Mouse (Mus musculus) kidney, adult 2 months (tissue): Measurements from ENCODE around the gene Atg101. TPM values are rescaled to one million over a fixed set of nuclear protein-coding genes. Genes with fewer than 3 reads are reported as not detected.

Source experiments
- DNase-seq: peaks from one replicate; pipeline ENCODE4 v3.0.0; 2021
- H3K27ac ChIP-seq: fragments of 200-500 bp; 2 replicates; pipeline ENCODE4 v1.5.1; 2012; ENCODE audit warnings: low read depth, low read length, control low read depth, inconsistent platforms; ENCODE audit not compliant: insufficient read depth
- H3K27me3 ChIP-seq: fragments of 200-500 bp; replicated peaks from 2 replicates; pipeline ENCODE4 v1.6.1; 2012; ENCODE audit warnings: mild to moderate bottlenecking, moderate library complexity, low read length, inconsistent platforms; ENCODE audit not compliant: control insufficient read depth, insufficient read depth
- H3K36me3 ChIP-seq: fragments of 200-500 bp; 2 replicates; pipeline ENCODE4 v1.6.1; 2012; ENCODE audit warnings: mild to moderate bottlenecking, moderate library complexity, low read length, inconsistent platforms; ENCODE audit not compliant: control insufficient read depth, insufficient read depth
- H3K4me1 ChIP-seq: fragments of 200-500 bp; 2 replicates; pipeline ENCODE4 v1.6.1; 2011; ENCODE audit warnings: low read length; ENCODE audit not compliant: control insufficient read depth, insufficient read depth
- H3K4me3 ChIP-seq: fragments of 200-500 bp; 2 replicates; pipeline ENCODE4 v1.5.1; 2011; ENCODE audit warnings: mild to moderate bottlenecking, low read depth, low read length, control low read depth; ENCODE audit not compliant: insufficient read depth
- CTCF ChIP-seq: fragments of 200-500 bp; conservative IDR thresholded peaks from 2 replicates; pipeline ENCODE4 v1.5.1; 2011; ENCODE audit warnings: low read depth, mild to moderate bottlenecking, control low read depth, low read length, moderate library complexity, mixed read lengths; ENCODE audit not compliant: insufficient read depth, insufficient read length
- POLR2A ChIP-seq: fragments of 200-500 bp; IDR thresholded peaks from one replicate; pipeline ENCODE4 v1.6.1; 2011; ENCODE audit warnings: low read depth, low read length, control low read depth
- WGBS: fragments of 180-500 bp; shearing (Covaris S2); methylation state at CpG from one replicate; pipeline ENCODE4 v1.1.7; 2018; 5-methylcytosine and 5-hydroxymethylcytosine counted together
- polyA plus RNA-seq: library from polyadenylated mRNA; depleted of rRNA; stranded (reverse); fragments of >200 nt; gene quantifications from 2 replicates; pipeline ENCODE4 v1.2.3, GENCODE M21; 2012

Gene Atg101
- polyA plus RNA-seq, 1 experiment: 48.7 TPM

GRCm38 (mm10) chr15:101316913-101317813 lies 33.1 kb downstream of the Atg101 start:
- no peak for TF ChIP-seq CTCF
- no peak for TF ChIP-seq POLR2A
- Histone ChIP-seq H3K4me3 (peak overlapping the region; percentile 30; the same call in 1 of the 2 replicates), H3K4me1 (peaks cover 9% of the 10 kb centered on the region), H3K27ac (peak overlapping the region; percentile 83), H3K27me3 (no peaks in the 10 kb centered on the region), H3K36me3 (no peaks in the 10 kb centered on the region)
- 76% methylated on average over 18 of the region's 18 CpGs for WGBS
- DNase-seq: no peak

- H3K4me1 ChIP-seq: peaks cover 9% of the 10 kb centered on the region
- no peak for TF ChIP-seq POLR2A
- TF ChIP-seq CTCF: no peak
- H3K27me3 ChIP-seq: no peaks in the 10 kb centered on the region
- peak overlapping the region; percentile 83 for H3K27ac ChIP-seq
- DNase-seq: peak; percentile 40
- no peaks in the 10 kb centered on the region for H3K36me3 ChIP-seq
- 56% methylated on average over 2 of the region's 2 CpGs for WGBS
- H3K4me3 ChIP-seq: no peak overlapping the region
These were observed 33.9 kb downstream of the Atg101 start for GRCm38 (mm10) chr15:101317814-101318500.

- 54% methylated on average over 14 of the region's 14 CpGs for WGBS
- H3K27me3 ChIP-seq: no peaks in the 10 kb centered on the region
- H3K27ac ChIP-seq: peak overlapping the region; percentile 81
- H3K36me3 ChIP-seq: no peaks in the 10 kb centered on the region
- H3K4me1 ChIP-seq: peaks cover 9% of the 10 kb centered on the region
- H3K4me3 ChIP-seq: no peak overlapping the region
- TF ChIP-seq POLR2A (no peak), CTCF (no peak)
- peak; percentile 60 for DNase-seq
These were observed 35.1 kb downstream of the Atg101 start for GRCm38 (mm10) chr15:101318889-101319765.

- WGBS: 70% methylated on average over 6 of the region's 6 CpGs
- DNase-seq: no peak
- no peaks in the 10 kb centered on the region for H3K36me3 ChIP-seq
- no peak overlapping the region for H3K4me3 ChIP-seq
- no peaks in the 10 kb centered on the region for H3K27me3 ChIP-seq
- H3K27ac ChIP-seq: peak overlapping the region; percentile 81
- no peak for TF ChIP-seq CTCF
- TF ChIP-seq POLR2A: no peak
- H3K4me1 ChIP-seq: peaks cover 9% of the 10 kb centered on the region
These were observed 36.0 kb downstream of the Atg101 start for GRCm38 (mm10) chr15:101320010-101320617.

GRCm38 (mm10) chr15:101320618-101321041 lies 36.6 kb downstream of the Atg101 start:
- H3K27me3 ChIP-seq: no peaks in the 10 kb centered on the region
- peak overlapping the region; percentile 81 for H3K27ac ChIP-seq
- no peaks in the 10 kb centered on the region for H3K36me3 ChIP-seq
- DNase-seq: peak; percentile 86
- no peak overlapping the region for H3K4me3 ChIP-seq
- H3K4me1 ChIP-seq: peaks cover 9% of the 10 kb centered on the region
- TF ChIP-seq CTCF (no peak), POLR2A (no peak)
- WGBS: 49% methylated on average over 6 of the region's 6 CpGs

GRCm38 (mm10) chr15:101321126-101321525 lies 37.1 kb downstream of the Atg101 start:
- no peak for DNase-seq
- no peak for TF ChIP-seq CTCF
- Histone ChIP-seq H3K27ac (peak overlapping the region; percentile 60), H3K36me3 (no peaks in the 10 kb centered on the region), H3K4me1 (peaks cover 9% of the 10 kb centered on the region), H3K4me3 (no peak overlapping the region), H3K27me3 (no peaks in the 10 kb centered on the region)
- WGBS: 49% methylated on average over 5 of the region's 5 CpGs
